Mouse (Mus musculus) embryonic stem cell, embryonic (primary cell): ENCODE measurements at regions not wholly inside any gene's neighbourhood (a gene's known extent, or its start where the extent isn't known, plus 50 kb on each side); places are given as distances from the start of the nearest gene placed in this dataset.
"Not testable (repeated sequence)": the region's sequence is repeated elsewhere in the genome, so short reads cannot be mapped to it uniquely, and the experiment has no call there.

Source experiments
- CTCF ChIA-PET, 4 experiments: fragments of 300-600 bp in 2 of 4; fragments of 350-600 bp in 2 of 4; sonication (Branson Sonifier 250); formaldehyde crosslinking; loops; one replicate each; lab custom pipeline; 2022; ENCODE audit warnings: inconsistent platforms in 2 of 4; lab: Charles Lee
- POLR2A ChIA-PET, 4 experiments: fragments of 300-600 bp in 2 of 4; fragments of 350-600 bp in 2 of 4; sonication (Branson Sonifier 250); formaldehyde crosslinking; loops; one replicate each; lab custom pipeline; 2022; ENCODE audit warnings: antibody characterized with exemption in 4 of 4, inconsistent platforms in 1 of 4; lab: Charles Lee

- POLR2A ChIA-PET, result no interaction called here
- CTCF ChIA-PET, result no interaction called here
Measured at GRCm38 (mm10) chr8:60728339-60728738, 95.7 kb downstream of the Mfap3l start.

DNA sequence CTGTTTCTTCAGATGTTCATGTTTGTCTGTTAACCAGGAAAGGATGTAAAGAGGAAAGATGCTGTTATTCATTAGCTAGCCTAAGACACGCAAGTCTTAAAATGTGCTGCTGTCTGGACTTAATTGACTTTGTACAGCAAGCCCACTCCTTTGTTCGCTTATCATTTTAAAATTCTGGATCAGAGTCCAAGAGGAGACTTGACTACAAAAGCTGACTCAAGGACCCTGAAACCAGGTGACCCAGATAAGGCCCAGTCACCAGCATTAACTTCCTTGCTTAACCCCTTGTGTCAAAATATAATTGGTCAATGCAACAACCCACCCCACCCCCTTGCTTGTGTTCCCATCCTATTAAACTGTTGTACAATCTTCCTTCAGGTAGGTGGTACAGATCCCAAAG, 99.9 kb downstream of the Mfap3l start:
- ChIA-PET CTCF (no interaction called here), POLR2A (no interaction called here)

GRCm38 (mm10) chr8:60735961-60736360, 103.3 kb downstream of the Mfap3l start:
- ChIA-PET CTCF (no interaction called here), POLR2A (interaction anchor here in 3 of 4 experiments (0.8 to 1.6 kb wide), 3 partner anchors 77 to 257 kb away, joined by 3 to 4 read pairs (median 3); partner anchors contain the start of genes Hpf1 (in 1 of the 3) and Nek1 (in 1 of the 3))

- CTCF ChIA-PET, result interaction anchor here in 1 of 4 experiments (0.6 kb wide), 1 partner anchor 306 kb away, joined by 3 read pairs; no protein-coding TSS in a partner anchor
Measured at GRCm38 (mm10) chr8:60736401-60736800, 103.8 kb downstream of the Mfap3l start.

DNA sequence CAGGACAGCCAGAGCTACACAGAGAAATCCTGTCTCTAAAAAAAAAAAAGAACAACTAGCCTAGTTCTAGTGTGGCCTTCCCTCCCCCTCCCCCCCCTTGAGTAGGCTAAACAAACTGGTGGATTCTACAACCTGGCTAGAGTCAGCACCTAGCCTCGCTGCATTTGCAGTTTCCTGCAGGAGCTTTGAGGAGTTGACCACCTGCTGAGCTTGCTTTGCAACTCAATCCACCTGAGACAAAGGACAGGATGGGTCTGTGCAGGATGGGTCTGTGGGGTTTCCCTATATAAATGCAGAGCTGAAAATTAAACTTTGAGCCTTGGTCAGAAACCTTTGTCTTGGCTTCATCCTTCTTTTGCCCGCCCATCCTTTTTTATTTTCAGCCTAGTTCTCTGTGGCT, 104.3 kb downstream of the Mfap3l start:
- ChIA-PET CTCF (interaction anchor here in 1 of 4 experiments (0.6 kb wide), 1 partner anchor 305 kb away, joined by 3 read pairs; no protein-coding TSS in a partner anchor), POLR2A (interaction anchor here in 2 of 4 experiments (0.6 to 1.6 kb wide), 5 partner anchors 16 to 891 kb away, joined by 3 to 4 read pairs (median 3); partner anchors contain the start of gene Hpf1 (in 1 of the 2))

More at GRCm38 (mm10) chr8:60736401-60736800, 103.8 kb downstream of the Mfap3l start:
- POLR2A ChIA-PET, result interaction anchor here in 3 of 4 experiments (0.6 to 1.6 kb wide), 6 partner anchors 15 to 892 kb away, joined by 3 to 4 read pairs (median 3); partner anchors contain the start of genes Hpf1 (in 1 of the 3) and Nek1 (in 1 of the 3)

- CTCF ChIA-PET, result no interaction called here
- POLR2A ChIA-PET, result no interaction called here
Measured at GRCm38 (mm10) chr8:60737616-60738015, 105.0 kb downstream of the Mfap3l start.

DNA sequence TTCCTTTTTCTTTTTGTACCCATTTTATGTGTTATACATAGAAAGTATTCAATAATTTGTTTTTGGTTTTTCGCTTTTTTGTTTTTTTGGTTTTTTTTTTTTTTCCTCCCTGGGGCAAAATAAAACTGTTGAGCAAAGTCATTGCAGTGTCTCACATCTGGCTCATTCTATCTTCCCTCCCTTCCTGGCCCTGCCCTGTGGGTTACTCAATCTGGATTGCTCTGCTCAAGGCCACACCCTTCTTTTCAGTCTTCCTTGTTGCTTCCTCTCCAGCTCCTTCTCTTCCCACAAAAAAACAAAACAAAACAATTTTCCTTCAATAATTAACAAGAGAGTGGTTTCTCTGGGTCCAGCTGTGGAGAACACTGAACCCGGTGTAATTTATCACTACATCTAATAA, 113.2 kb downstream of the Mfap3l start:
- ChIA-PET POLR2A (no interaction called here), CTCF (no interaction called here)

DNA sequence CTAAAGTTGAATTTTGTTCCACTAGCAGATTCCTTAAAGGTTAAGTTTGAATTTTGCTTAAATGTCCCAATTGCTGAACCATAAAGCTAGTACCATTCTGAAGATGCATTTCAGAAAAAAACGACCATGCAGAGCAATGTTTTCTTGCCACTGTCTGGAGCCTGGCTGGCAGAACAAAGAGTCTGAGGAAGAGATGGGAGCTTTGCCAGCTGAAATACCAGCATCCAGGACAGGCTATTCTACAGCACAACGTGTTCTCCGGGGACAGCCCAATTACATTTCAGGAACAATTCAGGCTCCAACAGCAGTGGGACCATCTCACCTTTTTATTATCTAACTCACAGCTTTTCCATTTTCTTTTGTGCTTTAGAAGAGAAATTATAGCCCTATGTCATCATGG, 113.9 kb downstream of the Mfap3l start:
- ChIA-PET CTCF (no interaction called here), POLR2A (no interaction called here)

DNA sequence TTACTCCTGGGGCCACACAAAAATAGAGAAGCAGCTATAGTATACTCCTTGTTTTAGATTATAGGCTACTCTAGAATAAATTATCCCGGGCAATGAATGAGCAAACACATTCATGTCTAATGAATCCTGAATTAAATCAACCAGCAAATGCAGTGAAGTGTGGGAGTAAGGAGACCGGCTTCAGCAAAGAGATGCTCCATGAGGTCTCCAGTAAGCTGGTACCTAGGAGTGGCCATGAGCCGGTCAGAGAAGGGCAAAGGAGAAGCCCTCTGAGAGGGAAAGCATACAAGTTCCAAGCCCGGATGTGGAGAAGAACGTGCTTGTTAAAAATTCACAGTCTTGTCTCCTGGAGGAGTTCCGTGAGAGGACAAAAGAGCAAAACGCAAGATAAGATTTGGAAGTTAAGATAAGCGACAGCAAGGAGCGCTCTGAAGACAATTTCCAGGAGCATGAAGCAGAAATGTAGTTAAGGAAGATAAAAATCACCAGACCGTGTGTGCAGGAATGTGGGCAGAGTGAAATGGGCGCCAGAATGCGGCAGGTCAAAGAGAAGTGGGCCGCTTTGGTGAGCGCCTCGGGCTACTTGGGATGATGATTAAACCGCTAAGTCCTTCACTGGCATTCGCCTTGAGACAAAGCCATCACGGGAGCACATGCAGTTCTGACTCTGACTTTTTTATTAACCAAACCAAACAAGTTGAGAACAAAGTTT, 123.2 kb downstream of the Mfap3l start:
- ChIA-PET POLR2A (no interaction called here), CTCF (no interaction called here)

GRCm38 (mm10) chr8:60763959-60764358, 126.3 kb upstream of the Hpf1 start:
- POLR2A ChIA-PET, result no interaction called here

GRCm38 (mm10) chr8:60773350-60773749, 116.9 kb upstream of the Hpf1 start:
- ChIA-PET POLR2A (no interaction called here), CTCF (no interaction called here)

More at GRCm38 (mm10) chr8:60763959-60764358, 126.3 kb upstream of the Hpf1 start:
- CTCF ChIA-PET, result no interaction called here

DNA sequence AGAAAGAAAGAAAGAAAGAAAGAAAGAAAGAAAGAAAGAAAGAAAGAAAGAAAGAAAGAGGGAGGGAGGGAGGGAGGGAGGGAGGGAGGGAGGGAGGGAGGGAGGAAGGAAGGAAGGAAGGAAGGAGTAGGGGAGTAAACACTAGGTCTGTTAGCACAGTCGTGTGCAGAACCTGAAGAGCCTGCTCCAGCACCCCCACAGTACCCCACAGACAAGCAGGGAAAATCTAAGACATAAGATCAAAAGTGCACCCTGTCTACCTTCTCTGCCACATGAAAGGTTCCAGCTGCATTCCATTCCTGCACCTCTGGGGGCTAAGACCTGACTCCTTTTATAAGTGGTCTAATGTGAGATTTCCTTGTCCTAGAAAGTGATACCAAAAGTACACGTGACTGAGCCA, 114.0 kb upstream of the Hpf1 start:
- POLR2A ChIA-PET, CTCF ChIA-PET: not testable (repeated sequence)

DNA sequence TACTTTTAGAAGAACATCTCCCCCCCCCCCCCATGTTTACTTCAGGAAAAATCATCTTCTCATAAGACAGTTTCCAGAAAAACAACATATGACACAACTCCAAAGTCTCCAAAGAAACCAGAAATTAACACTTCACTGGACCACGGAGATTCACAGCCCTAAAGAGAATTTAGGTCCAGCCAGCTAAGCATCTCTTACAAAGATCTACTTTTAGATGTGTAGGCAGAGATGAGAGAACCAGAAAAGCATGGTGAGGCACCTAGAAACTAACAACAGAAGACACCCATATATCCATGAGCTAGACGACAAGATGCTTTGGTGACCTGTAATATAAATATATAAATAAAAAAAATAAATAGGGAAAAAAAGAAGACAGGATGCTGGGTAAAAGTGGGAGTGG, 105.2 kb upstream of the Hpf1 start:
- ChIA-PET POLR2A (no interaction called here), CTCF (no interaction called here)

DNA sequence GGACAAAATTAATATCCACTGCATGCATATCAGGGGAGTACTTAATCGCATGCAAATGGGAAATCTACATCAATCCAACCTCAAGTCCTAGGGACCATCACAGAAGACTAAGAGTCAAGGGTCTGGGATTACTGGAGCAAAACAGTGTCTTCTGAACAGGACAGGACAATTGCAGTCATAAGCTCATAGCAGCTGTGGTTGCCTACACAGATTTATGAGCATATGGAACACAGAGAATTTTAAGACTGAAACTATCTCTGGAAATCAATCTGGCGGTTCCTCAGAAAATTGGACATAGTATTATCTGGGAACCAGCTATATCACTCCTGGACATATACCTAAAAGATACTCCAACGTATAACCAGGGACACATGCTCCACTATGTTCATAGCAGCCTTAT, 99.8 kb upstream of the Hpf1 start:
- POLR2A ChIA-PET, result no interaction called here
- CTCF ChIA-PET, result no interaction called here

GRCm38 (mm10) chr8:60792518-60792917, 97.7 kb upstream of the Hpf1 start:
- POLR2A ChIA-PET, result no interaction called here
- CTCF ChIA-PET, result no interaction called here

DNA sequence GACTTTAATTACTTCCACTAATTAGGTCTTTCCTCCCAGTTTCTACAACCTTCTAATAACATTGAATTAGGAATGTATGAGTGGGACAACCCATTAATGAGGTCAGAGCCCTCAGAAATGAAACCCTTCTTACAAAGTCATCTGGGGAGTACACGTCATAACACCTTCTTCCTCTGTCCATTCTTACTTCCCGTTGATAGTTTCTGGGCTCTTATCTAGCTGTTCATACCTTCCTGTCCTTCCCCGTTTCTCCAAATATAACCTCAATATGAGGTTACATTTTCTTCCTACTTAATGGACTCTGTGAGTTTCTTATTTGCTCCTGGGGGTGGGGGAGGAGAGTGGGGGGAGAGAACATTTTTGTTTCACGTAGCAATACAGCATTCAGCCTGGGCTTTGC, 85.4 kb upstream of the Hpf1 start:
- POLR2A ChIA-PET, result no interaction called here
- CTCF ChIA-PET, result no interaction called here

DNA sequence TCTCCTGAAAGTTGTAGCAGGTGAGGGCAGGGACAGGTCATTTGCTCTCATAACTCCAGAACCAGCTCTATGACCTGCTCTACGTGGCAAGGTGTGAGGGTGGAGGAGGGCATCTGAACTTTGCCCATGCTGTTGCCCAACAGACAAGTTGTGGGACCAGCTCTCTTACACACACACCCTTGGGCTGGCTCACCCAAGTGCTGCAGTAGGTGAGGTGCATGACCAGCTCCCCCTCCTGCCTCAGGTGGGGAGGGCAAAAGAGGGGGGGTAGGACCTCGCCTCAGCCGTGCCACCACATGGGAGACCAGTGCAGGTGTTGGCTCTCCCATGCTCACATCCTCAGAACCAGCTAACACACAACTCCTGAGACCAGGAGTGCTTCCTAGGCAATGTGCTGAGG, 83.4 kb upstream of the Hpf1 start:
- ChIA-PET CTCF (no interaction called here), POLR2A (interaction anchor here in 1 of 4 experiments (0.7 kb wide), 1 partner anchor 23 kb away, joined by 3 read pairs; no protein-coding TSS in a partner anchor)

DNA sequence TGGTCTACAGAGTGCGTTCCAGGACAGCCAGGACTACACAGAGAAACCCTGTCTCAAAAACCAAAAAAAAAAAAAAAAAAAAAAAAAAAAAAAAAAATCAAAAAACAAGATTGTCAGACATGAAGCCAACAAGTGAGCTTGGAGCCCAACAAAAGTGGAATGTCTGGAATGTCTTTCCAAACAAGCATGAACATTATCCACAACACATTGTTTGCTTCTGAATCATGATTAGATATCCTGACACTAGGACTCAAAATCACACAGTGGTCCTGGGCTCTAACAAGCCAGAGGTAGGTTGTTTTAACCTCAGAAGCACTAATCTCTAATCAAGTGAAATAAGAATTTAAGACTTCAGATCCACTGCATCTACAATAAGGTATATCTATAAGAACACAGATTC, 80.4 kb upstream of the Hpf1 start:
- CTCF ChIA-PET, result no interaction called here

DNA sequence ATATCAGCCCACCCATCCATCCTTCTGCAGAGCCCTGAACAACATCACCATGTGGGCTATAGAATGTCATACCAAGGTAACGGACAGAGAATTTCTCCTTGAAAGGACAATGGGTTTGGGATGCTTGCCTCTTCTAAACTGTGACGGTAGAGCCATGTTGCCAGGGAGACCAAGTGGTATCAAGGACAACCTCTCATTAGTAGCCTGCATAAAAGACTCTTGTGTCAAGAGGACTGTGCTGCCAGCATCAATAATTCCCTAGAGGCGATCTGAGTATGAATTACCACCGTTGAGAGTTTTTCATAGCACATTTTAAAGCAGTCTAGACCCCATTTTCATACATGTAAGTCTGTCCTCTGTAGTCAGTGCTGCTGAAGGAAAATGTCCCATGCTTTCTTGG, 79.3 kb upstream of the Hpf1 start:
- ChIA-PET POLR2A (no interaction called here), CTCF (no interaction called here)

More for the DNA sequence above, 80.4 kb upstream of the Hpf1 start:
- POLR2A ChIA-PET, result interaction anchor here in 1 of 4 experiments (0.6 kb wide), 1 partner anchor 155 kb away, joined by 3 read pairs; no protein-coding TSS in a partner anchor

- CTCF ChIA-PET, result interaction anchor here in 1 of 4 experiments (1.3 kb wide), 1 partner anchor 10 kb away, joined by 3 read pairs; no protein-coding TSS in a partner anchor
- POLR2A ChIA-PET, result interaction anchor here in 1 of 4 experiments (0.6 to 1.0 kb wide), 2 partner anchors 10 to 64 kb away, joined by 3 to 5 read pairs; no protein-coding TSS in a partner anchor
Measured at GRCm38 (mm10) chr8:60825676-60826442, 64.4 kb upstream of the Hpf1 start.
